Mouse (Mus musculus) right cerebral cortex, postnatal 10 days (tissue): ENCODE data around the gene Shc3.
A peak's percentile ranks its signal among the peaks of the same experiment; 100 is the strongest.

Experiments used
- DNase-seq, 2 experiments: peaks; one replicate each; pipeline ENCODE4 v3.0.0; 2021; ENCODE audit warnings: low spot score in 2 of 2

Gene Shc3

GRCm38 (mm10) chr13:51569685-51570068, 458 bp upstream of the Shc3 start:
- no peak for DNase-seq

GRCm38 (mm10) chr13:51568501-51568901, 718 bp downstream of the Shc3 start:
- peak; percentile 63 to 65 for DNase-seq

- peak; percentile 50 to 54 for DNase-seq
Measured at GRCm38 (mm10) chr13:51567411-51567851, 1.8 kb downstream of the Shc3 start.

GRCm38 (mm10) chr13:51567078-51567395, 2.2 kb downstream of the Shc3 start:
- DNase-seq, result no peak

- DNase-seq, result peak in 1 of 2 experiments; percentile 53
Measured at GRCm38 (mm10) chr13:51566371-51567077, 2.7 kb downstream of the Shc3 start.

GRCm38 (mm10) chr13:51564741-51565140, 4.5 kb downstream of the Shc3 start:
- DNase-seq, result no peak

- DNase-seq, result no peak
Measured at GRCm38 (mm10) chr13:51553343-51553742, 15.9 kb downstream of the Shc3 start.

GRCm38 (mm10) chr13:51552233-51552632, 17.0 kb downstream of the Shc3 start:
- DNase-seq, result no peak

GRCm38 (mm10) chr13:51551824-51552223, 17.4 kb downstream of the Shc3 start:
- DNase-seq, result no peak

GRCm38 (mm10) chr13:51539816-51540215, 29.4 kb downstream of the Shc3 start:
- DNase-seq, result peak in 1 of 2 experiments; percentile 13

- peak in 1 of 2 experiments; percentile 12 for DNase-seq
Measured at GRCm38 (mm10) chr13:51535326-51535725, 33.9 kb downstream of the Shc3 start.

GRCm38 (mm10) chr13:51526480-51526879, 42.7 kb downstream of the Shc3 start:
- DNase-seq, result peak; percentile 64 to 65

- DNase-seq, result no peak
Measured at GRCm38 (mm10) chr13:51524316-51524715, 44.9 kb downstream of the Shc3 start.

- DNase-seq, result no peak
Measured at GRCm38 (mm10) chr13:51523311-51523710, 45.9 kb downstream of the Shc3 start.

- DNase-seq, result no peak
Measured at GRCm38 (mm10) chr13:51518880-51519279, 50.3 kb downstream of the Shc3 start.

- peak in 1 of 2 experiments; percentile 15 for DNase-seq
Measured at GRCm38 (mm10) chr13:51517943-51518342, 51.3 kb downstream of the Shc3 start.

- no peak for DNase-seq
Measured at GRCm38 (mm10) chr13:51508836-51509235, 60.4 kb downstream of the Shc3 start.

GRCm38 (mm10) chr13:51505711-51506110, 63.5 kb downstream of the Shc3 start:
- DNase-seq, result peak in 1 of 2 experiments; percentile 56

GRCm38 (mm10) chr13:51499769-51500168, 69.5 kb downstream of the Shc3 start:
- no peak for DNase-seq

GRCm38 (mm10) chr13:51493676-51494075, 75.5 kb downstream of the Shc3 start:
- peak in 1 of 2 experiments; percentile 15 for DNase-seq

GRCm38 (mm10) chr13:51491649-51492435, 77.4 kb downstream of the Shc3 start:
- peak in 1 of 2 experiments; percentile 15 for DNase-seq

GRCm38 (mm10) chr13:51490195-51490594, 79.0 kb downstream of the Shc3 start:
- DNase-seq, result peak in 1 of 2 experiments; percentile 4

- DNase-seq, result peak in 1 of 2 experiments; percentile 9
Measured at GRCm38 (mm10) chr13:51488945-51489344, 80.3 kb downstream of the Shc3 start.
